Mouse (Mus musculus): ENCODE results near the gene Hoxa5.

GRCm38 (mm10) chr6:52160511-52161335 is 43.7 kb downstream of the Hoxa5 start:
- TF ChIP-seq CTCF (IDR thresholded peaks at IDR 0.05; ENCODE audit: control insufficient read depth, insufficient read depth, insufficient replicate concordance, low read depth, low read length): no peak
- TF ChIP-seq POLR2A (IDR thresholded peaks at IDR 0.05; ENCODE audit: control insufficient read depth, low read depth, low read length): no peak

All from testis, adult 2 months (tissue).